Mouse (Mus musculus) lung, postnatal 10 days (tissue): Measurements from ENCODE around the gene Samd5.

Experiments used
- DNase-seq: peaks from one replicate; pipeline ENCODE4 v3.0.0; 2021

The Samd5 gene

GRCm38 (mm10) chr10:9674561-9675521 lies at the start of gene Samd5:
Samd5 (minus strand) TSS chr10:9675208.
- peak; percentile 61 for DNase-seq

GRCm38 (mm10) chr10:9722519-9723303 lies 47.7 kb upstream of the Samd5 start:
- DNase-seq: no peak

- no peak for DNase-seq
Measured at GRCm38 (mm10) chr10:9720027-9720426, 45.0 kb upstream of the Samd5 start.

- DNase-seq: peak; percentile 14
Measured at GRCm38 (mm10) chr10:9718086-9718485, 43.1 kb upstream of the Samd5 start.

- DNase-seq: no peak
Measured at GRCm38 (mm10) chr10:9704956-9705355, 29.9 kb upstream of the Samd5 start.

GRCm38 (mm10) chr10:9699071-9699761 lies 24.2 kb upstream of the Samd5 start:
- DNase-seq: no peak

- no peak for DNase-seq
Measured at GRCm38 (mm10) chr10:9698141-9698540, 23.1 kb upstream of the Samd5 start.

- no peak for DNase-seq
Measured at GRCm38 (mm10) chr10:9696543-9697141, 21.6 kb upstream of the Samd5 start.

GRCm38 (mm10) chr10:9693990-9694699 lies 19.1 kb upstream of the Samd5 start:
- DNase-seq: no peak

GRCm38 (mm10) chr10:9680928-9681327 lies 5.9 kb upstream of the Samd5 start:
- DNase-seq: no peak

- DNase-seq: no peak
Measured at GRCm38 (mm10) chr10:9679911-9680310, 4.9 kb upstream of the Samd5 start.

GRCm38 (mm10) chr10:9678071-9678470 lies 3.1 kb upstream of the Samd5 start:
- DNase-seq: no peak

- peak; percentile 90 for DNase-seq
Measured at GRCm38 (mm10) chr10:9676886-9677285, 1.9 kb upstream of the Samd5 start.

GRCm38 (mm10) chr10:9676418-9676786 lies 1.4 kb upstream of the Samd5 start:
- no peak for DNase-seq

- peak; percentile 27 for DNase-seq
Measured at GRCm38 (mm10) chr10:9675550-9676417, 776 bp upstream of the Samd5 start.

GRCm38 (mm10) chr10:9673276-9673675 lies 1.7 kb downstream of the Samd5 start:
- no peak for DNase-seq

GRCm38 (mm10) chr10:9672751-9673150 lies 2.3 kb downstream of the Samd5 start:
- DNase-seq: no peak

- DNase-seq: peak; percentile 41
Measured at GRCm38 (mm10) chr10:9670351-9670750, 4.7 kb downstream of the Samd5 start.

GRCm38 (mm10) chr10:9668791-9669190 lies 6.2 kb downstream of the Samd5 start:
- DNase-seq: no peak

- no peak for DNase-seq
Measured at GRCm38 (mm10) chr10:9652946-9653345, 22.1 kb downstream of the Samd5 start.
